Mouse (Mus musculus): ENCODE results near the gene Rnpepl1.
A peak's percentile ranks its signal among the peaks of the same experiment; 100 is the strongest.

The Rnpepl1 gene

DNA sequence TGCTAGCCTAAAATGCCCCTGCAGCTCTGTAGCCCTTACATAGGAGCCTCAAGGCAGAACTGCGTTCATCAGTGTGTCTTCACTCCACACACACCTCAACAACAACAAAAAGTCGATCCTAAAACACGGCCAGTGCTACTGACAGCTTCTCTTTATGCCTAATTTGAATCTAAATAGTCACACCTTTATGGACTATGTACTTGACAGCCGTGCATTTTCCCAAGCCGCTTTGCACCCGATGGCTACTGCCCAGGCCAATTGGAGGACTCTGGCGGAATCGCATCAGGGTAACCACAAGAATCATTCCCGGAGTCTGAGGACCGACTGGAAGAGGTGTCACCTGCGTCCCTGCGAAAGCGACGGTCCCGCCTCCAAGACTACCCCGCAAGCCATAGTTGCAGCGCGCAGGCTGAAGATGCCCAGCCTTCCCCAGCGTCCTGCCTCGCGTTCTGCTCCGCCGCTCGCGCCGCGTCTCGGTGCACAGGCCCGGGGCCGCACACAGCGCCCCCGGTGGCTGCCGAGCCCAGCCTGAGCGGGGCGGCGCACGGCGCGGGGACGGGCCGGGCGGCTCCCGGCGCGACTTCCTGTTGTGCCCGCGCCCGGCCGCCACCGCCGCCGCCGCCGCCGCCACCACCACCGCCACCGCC lies at the start of gene Rnpepl1:
Gene Rnpepl1, plus strand, starts transcription at position 545 of the 647 bp plus-strand sequence.
- DNase-seq: peak; percentile 87

DNA sequence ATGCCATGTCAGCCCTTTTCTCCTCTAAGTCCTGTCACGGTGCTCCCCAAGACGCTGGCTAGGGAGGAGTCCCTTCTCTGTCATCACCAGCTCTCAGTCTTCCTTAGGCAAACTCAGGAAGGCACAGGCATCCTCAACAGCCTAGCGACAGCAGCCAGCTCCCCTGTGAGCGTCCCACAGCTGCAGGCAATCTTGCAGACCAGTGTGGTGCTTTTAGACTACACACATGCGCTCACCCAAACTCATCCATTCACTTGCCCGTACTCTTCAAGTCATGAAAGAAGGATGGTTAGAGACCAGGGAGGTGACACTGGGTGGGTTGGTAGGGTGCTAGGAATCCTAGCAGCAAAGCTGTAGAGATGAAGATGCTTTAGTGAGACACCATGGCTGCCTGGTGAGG lies 49.1 kb upstream of the Rnpepl1 start:
- no peak for DNase-seq

DNA sequence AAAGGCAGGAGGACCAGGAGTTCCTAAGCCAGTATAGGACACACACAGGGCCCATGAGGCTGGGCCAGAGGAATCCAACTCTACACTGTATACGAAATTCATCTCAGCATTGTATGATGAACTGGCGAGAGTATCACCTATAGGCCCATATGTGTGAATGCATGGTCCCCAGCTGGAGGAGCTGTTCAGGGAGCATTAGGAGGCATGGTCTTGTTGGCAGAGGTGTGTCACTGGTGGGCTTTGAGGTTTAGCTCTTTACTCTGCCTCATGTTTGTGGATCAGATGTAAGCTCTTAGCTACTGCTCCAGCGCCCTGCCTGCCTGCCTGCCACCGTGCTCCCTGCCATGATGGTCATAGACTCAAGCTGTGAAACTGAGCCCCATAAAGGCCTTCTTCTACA lies 47.3 kb upstream of the Rnpepl1 start:
- DNase-seq: no peak

DNA sequence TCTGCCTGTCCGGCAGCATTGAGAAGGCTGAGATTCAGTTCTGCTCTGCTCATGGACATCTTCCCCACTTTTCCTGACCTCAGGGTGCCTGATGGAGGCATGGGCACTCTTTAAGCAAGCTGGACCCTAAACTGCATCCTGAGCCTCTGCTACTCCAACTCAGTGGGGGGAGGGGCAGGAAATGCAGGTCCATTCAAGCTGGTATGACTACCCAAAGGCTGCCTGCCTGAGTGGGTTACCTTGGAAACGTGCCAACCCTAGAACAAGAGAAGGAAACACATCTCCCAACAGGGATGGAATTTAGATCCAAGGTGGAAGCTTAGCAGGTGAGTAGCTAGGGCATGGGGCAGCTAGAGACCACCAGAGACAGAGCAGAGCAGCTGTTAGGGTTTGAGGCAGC lies 44.4 kb upstream of the Rnpepl1 start:
- no peak for DNase-seq

DNA sequence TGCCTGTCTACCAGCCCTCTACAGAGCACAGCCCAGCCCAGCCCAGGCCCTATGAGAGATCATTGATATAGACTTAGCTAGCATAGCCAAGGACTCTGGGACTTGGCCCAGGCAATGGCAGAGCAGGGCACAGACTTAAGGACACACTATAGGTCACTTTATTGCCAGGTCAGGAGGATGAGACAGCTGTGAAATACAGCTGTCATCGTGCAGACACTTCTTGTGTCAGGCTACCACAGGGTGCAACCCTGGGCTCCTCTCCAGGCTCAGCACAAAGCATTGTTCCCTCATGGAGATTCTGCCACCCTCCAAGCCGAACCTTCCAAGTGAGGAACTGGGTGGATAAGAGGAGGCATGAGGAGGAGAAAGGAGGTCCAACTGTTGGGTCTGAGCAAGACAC lies 40.6 kb upstream of the Rnpepl1 start:
- DNase-seq: no peak

DNA sequence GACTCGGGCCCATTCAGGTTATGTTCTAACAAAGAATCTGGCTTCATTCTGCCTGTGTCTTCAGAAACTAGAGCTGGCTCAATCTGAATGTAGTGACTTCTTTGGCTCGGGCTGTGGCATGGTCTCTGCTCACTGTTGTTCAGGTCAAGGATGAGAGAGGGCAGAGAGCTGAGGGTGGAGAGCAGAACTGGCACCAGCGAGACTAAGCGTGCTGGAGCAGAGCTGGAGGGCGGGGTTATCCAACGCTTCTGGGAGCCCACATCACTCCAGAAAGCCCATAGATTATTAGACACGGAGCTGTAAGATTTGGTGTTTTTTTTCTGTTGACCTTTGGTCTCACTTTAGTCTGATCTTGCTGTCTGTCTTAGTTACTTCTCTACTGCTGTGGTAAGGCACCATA lies 37.9 kb upstream of the Rnpepl1 start:
- no peak for DNase-seq

DNA sequence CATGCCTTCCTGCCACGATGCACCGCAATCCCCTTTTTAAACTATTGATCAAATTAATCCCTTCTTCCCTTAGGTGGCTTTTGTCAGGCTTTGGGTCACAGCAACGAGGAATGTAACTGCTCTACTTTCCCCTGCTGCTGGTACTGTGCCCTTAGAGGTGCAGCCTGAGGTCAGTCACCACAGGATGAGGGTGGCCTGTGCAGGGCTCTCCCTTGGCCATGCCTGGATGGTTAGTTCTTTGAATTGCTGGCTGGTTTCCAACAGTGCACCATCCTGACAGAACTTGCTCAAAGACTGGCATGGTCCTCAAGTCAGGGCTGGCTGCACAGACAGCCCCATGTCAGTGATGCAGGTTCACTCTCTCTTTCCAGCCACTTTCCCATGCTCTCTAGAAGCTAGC lies 36.6 kb upstream of the Rnpepl1 start:
- no peak for DNase-seq

DNA sequence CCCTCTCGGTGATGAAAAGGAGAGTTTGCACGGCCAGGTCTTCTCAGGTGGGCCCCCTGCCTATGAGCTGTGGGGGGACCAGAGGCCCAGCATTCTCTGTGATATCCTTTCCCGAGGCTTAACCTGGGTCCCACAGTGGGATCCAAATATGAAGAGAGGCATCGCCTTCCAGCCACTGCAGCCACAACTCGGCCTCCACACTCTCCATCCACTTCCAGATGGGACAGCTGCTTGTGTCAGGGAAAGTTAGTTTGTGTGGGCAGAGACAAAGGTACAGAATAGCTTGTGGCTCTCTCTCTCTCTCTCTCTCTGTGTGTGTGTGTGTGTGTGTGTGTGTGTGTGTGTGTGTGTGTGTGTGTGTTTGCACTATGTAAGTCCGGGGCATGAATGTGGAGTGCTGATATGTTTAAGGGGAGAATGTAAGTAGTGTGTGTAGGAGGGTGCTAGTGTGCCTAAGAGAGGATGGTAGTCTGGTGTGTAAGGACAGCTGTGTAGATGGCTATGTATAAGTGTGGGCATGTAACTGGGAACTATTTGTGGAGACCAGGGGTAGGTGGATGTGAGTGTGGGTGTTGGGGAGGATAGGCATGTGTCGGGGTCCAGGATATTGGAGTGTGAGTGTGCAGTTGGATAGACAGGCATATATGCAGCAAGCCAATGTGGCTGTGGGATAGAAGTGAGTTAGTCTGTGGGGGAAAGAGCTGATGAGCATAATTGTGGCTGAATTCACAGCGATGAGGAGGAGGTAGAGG lies 35.0 kb upstream of the Rnpepl1 start:
- no peak for DNase-seq

DNA sequence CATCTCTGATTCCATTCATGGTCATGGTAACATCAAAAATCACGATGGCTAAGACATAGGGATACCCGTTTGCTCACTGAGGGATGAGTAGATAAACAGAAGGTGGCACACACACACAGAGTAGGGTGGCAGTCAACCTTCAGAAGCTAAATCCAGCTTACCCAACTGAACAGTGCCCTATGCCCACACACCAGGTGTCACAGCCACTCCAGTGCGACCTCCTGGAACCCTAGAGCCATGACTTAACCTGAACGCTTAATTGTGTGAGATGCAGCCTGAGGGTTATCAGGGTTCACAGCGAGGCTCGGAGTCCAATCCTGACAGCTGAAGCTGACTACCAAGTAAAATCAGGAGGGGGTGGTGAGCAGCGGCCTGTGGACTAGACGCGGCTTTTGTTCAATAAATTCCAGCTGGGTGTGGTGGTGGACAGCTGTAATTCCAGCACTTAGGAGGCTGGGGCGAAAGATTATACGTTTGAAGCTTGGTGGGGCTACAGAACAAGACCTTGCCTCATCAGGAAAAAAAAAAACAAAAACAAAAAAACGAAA lies 33.1 kb upstream of the Rnpepl1 start:
- peak; percentile 41 for DNase-seq

DNA sequence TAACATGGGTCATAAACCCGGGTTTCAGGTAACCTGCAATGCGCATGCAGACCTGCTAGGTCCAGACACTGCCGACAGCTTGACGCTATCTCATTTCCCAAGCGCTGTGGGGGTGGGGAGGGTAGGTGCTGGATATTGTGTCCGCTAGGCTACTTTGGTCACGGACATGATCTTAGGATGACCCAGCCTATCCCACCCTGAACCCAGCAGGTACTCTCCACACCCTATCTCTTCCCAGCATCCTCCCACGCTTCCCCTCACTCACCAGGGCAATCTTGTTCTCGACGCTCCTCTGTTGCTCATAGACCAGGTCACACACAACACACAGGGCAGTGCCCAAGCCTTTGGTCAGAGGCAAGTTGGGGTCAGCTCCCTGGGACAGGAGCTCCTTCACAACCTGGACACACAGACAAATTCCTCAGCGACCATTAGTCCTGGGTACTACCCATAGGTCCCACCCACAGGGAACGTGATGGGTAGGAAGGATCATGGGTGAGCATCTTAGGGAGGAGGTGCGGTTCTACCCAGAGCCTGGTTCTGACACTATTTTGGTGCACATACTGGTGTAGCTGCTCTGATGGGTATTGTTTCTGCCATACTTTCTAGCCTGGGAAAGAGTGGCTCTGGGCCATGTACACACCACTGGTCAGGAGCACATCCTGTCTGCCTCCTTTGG lies 32.4 kb upstream of the Rnpepl1 start:
- peak; percentile 60 for DNase-seq

DNA sequence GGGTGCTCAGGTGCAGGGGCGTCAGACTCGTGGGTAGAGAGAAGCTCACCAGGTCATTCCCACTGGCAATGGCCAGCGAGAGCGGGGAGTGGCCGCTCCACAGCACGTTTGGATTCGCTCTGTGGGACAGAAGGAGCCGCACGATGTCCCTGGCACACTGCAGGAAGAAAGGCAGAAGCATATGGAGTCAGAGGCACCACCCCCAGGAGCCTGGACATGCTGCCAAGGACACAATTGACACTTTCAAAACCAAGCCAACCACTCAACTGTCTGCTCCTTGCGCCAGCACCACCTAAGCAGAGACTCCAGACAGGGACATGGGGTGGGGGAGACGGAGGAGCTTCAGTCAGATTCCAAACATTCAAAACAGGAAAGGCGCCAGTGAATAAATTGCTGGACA lies 31.3 kb upstream of the Rnpepl1 start:
- DNase-seq: peak; percentile 99

DNA sequence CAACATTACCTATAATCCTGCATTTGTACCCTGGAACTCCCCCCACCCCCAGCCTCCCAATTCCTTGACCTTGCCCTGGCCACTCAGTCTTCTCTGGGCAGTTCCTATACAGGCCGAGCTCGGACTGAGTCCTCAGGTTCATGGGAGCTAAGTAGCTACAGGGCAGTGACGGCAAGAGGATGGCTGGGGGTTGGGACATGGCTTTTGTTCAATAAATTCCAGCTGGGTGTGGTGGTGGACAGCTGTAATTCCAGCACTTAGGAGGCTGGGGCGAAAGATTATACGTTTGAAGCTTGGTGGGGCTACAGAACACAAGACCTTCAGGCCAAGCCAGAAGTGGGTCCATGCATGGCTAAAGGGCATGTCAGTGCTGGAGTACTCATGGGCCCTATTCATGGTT lies 30.5 kb upstream of the Rnpepl1 start:
- peak; percentile 63 for DNase-seq

DNA sequence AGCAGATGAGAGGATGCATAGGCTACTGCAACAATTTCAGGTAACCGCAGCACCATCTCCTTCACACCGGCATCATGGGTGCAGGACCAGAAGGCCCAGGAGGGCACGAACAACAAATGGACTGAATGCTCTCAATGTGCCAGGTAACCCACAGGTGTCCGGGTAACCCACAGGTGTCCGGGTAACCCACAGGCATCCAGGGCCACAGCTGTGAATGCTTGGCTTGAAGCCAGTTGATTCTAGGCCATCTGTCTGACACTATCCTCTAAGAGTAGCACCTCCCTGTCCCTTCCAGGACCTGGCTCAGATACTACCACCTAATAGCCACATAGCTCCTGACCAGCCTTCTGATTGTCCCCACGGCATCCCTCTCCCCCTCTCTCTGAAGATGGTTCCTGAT lies 28.6 kb upstream of the Rnpepl1 start:
- peak; percentile 65 for DNase-seq

DNA sequence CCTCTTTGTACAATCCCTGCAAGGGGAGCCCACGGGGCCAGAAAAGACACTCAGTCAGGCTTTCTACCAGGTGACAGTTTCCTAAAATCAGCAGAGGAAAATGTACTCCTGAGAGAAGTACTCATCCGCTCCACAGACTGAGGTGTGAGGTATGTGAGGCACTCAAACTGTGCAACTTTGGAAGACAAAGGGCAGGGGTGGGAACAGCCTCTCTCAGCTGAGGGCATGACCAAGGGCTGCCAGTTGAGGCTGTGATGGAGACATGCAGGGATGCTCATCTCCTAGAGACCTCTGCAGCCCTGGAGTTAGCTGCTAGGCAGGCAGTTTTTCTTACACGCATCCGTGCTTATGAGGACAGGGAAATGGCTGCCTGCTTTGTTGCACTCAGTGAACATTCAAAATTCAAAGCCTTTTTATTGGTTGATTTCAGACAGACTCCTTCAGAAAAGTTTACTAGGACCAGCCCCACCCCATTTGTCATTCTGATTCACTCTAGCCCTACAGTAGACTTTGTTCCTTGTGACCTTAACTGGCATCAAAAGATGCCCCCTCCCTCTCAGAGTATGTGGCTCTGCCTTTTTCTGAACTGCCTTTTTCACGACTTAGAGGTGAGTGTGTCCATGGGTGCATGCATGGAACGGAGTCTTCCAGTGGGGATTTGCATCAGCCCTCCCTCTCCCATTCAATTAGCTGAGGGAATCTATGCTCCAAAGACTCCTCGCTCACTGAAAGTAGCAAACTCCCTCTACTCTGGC lies 21.5 kb upstream of the Rnpepl1 start:
- no peak for DNase-seq

DNA sequence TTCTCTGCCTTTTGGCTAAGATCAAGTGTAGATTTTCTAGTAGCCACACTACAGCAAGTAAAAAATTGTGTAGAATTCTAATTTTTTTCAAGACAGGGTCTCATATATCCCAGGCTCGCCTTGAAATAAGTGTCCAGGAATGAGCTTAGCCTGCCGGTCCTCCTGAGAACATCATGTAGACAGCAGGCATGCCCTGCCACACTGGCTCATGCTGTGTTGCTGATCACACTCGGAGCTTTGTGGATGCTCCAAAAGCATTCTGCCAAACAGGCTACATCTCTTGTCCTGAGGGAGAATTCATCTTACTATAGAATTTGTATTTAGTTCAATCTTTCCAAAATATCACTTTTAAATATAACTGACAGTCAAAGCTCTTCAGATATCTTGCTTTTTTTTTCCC lies 17.8 kb upstream of the Rnpepl1 start:
- DNase-seq: no peak

DNA sequence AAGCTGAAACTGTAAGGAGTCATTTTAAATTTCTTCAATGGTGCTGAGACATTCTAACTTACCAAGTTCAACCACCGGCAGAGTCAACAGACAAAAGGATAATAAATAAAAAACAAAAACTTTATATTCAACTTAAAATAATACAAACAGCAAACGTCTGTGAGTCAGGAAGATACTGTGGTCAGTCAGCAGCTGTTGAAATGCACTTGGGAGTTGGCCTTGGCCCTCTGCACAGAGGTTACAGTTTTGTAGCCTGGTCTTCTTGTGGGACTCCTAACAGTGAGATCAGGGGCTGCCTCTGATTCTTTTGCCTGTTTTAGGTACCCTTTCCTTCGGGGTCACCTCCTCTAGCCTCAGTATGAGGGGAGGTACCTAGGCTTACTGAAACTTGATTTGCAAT lies 16.7 kb upstream of the Rnpepl1 start:
- no peak for DNase-seq

DNA sequence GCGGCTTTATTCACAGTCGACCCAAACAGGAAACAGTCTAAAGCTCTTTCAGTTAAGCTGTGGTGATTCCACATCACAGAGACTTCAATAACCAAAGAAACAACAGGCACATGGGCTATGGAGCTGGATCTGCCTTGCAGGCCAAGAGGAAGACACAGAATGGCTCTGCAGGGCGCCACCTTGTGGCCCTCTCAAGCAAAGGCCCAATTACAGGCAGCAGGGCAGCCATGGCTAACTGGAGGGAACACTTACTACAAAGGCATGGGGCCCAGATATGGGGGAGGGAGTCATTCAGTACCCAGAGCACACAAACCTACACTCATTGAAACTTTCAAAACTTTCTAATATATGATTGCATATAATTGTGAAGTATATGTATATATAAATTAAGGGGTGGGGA lies 15.5 kb upstream of the Rnpepl1 start:
- DNase-seq: peak; percentile 87

DNA sequence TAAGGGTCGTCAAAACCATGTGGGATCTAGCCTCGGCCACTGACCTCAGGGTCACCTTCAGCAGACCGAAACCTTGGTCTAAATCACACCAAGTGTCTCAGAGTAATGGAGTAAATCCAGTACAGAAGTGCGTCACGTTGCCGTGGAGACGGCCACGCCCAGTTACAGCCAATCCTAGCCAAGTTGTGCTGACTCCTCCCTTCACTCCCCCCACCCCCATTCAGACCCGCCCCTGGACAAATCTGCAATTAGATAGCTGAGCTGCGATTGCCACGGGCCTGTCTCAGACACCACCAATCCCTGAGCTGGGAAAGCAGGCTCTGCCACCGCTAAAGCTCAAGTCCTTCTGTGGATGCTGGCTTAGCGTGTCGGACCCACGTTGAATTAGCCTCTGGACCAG lies 7.8 kb upstream of the Rnpepl1 start, which contains the start of gene Ankmy1:
Gene Ankmy1, minus strand, starts transcription at position 121 of the 400 bp plus-strand sequence.
- no peak for DNase-seq

DNA sequence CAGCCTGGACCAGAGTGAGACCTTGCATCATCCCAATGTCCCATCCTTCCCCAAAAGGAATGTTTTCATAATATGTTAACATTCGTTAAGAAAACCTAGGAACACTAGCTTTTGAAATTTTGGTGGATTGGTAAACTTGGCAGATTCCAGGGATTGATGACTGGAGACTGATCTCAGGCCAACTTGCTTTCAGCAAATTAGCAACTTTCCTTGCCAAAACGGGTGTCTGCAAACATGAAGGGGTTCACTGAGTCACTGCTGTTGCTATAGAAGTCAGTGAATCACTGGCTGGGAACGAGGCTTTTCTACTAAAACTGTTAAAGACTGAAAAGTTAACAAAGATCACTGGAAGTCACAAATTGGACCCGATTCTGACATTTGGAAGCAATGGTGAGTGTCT lies 7.0 kb upstream of the Rnpepl1 start:
- no peak for DNase-seq

DNA sequence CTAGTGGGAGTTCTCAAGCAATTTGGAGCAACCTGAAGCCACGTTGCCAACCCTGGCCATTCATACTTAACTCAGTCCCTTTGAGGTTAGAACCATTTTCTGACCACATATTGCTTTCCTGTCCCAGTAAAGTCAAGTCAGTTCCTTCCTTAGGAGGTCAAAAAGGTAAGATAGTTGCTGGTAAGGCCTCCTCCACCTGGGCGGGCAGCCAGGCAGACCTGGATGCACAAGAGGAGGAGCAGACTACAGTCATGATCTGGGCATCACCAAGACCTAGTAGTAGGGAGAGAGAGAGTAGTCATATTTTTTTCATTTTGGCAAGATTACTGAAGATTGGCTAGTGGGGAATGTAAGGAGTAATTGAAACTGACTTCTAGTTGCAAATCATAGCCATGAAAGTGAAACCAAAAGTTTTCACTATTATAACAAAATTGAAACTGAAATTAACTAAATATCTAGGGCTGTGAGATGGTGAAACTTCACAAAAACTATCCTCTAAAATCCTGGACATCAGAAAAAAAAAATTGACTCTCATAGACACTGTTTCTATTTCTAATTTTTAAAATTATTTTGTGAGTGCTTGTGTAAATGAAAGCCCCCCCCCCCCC lies 4.8 kb upstream of the Rnpepl1 start:
- DNase-seq: no peak

DNA sequence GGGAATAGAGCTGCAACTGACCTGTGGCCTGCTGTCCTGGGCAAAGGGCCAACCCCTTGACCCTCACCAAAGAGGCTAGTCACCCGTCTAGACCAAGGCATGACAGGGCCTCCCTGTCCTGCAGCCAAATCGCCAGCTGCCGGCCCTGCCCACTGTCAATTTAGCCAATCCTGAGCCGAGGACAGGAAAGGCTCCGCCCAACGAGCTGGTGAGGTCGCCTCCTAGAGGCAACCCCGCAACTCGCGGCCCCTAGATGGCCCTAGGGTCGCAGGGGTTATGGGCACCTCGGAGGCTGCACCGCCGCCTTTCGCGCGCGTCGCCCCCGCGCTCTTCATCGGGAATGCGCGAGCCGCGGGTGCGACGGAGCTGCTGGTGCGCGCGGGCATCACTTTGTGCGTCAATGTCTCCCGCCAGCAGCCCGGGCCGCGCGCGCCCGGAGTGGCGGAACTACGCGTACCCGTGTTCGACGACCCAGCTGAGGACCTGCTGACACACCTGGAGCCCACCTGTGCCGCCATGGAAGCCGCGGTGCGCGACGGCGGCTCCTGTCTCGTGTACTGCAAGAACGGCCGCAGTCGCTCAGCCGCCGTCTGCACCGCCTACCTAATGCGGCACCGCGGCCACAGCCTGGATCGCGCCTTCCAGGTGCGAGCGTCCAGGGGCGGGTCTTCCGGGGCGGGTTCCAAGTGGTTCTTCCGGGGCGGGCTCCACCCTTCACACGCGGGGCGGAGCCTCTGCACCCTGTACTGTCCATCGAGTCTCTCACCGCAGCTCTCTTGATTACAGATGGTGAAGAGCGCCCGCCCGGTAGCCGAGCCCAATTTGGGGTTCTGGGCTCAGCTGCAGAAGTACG lies 3.6 kb upstream of the Rnpepl1 start, which contains the start of gene Dusp28:
Gene Dusp28, plus strand, starts transcription at position 203 of the 853 bp plus-strand sequence.
- peak; percentile 93 for DNase-seq
